ENCODE assay signal across 27 mouse cellular contexts in genomic region chr7:80218666-80219065, GRCm38 (mm10). TPM values are rescaled to one million over a fixed set of nuclear protein-coding genes. Genes with fewer than 3 reads are reported as not detected.
DNase-seq lines count a peak whose midpoint lies in the region; ATAC-seq lines count a peak whose summit lies in the region.
"Had no signal": no experiment of that assay in that cellular context is flagged by ENCODE, and none has a peak within 500 bp of the region (broad histone marks: within the 10 kb centered on the region; RNA-seq: fewer than 3 reads in every experiment).

No protein-coding gene starts in this region.

- H3K27ac ChIP-seq in limb, embryonic 11.5 days (replicated peaks; ENCODE audit: low read depth, low read length): no peak overlapping the region
- H3K27ac ChIP-seq in limb, embryonic 10.5 days: no peak overlapping the region
- H3K27ac ChIP-seq: embryonic facial prominence, embryonic 13.5 days; embryonic facial prominence, embryonic 15.5 days; forebrain, embryonic 10.5 days; forebrain, embryonic 12.5 days had no signal

- 91% methylated on average over 9 of the region's 9 CpGs for WGBS in limb, embryonic 11.5 days
- 90% methylated on average over 9 of the region's 9 CpGs for WGBS in limb, embryonic 10.5 days

- no peak for ATAC-seq in limb, embryonic 11.5 days (ENCODE audit: insufficient number of reproducible peaks, low FRiP score, low TSS enrichment, low read depth)
- ATAC-seq: activated CD4-positive, CD25-positive, alpha-beta regulatory T cell, adult 4 months; CD4-positive, CD25-positive, alpha-beta regulatory T cell, adult 4 months; forebrain, embryonic 14.5 days; forebrain, embryonic 16.5 days; Patski had no signal

- H3K27me3 ChIP-seq in limb, embryonic 11.5 days (ENCODE audit: control insufficient read depth, insufficient read depth, low read length): no peaks in the 10 kb centered on the region
- H3K27me3 ChIP-seq in limb, embryonic 10.5 days (ENCODE audit: low read depth, poor library complexity, severe bottlenecking): no peaks in the 10 kb centered on the region
- H3K27me3 ChIP-seq: CH12.LX; embryonic facial prominence, embryonic 13.5 days; embryonic facial prominence, embryonic 15.5 days; forebrain, embryonic 12.5 days; Patski had no signal

- no peak overlapping the region for H3K4me3 ChIP-seq in limb, embryonic 11.5 days (ENCODE audit: low read depth, low read length)
- H3K4me3 ChIP-seq in limb, embryonic 10.5 days: no peak overlapping the region
- H3K4me3 ChIP-seq: embryonic facial prominence, embryonic 13.5 days; embryonic facial prominence, embryonic 15.5 days; erythroblast, embryonic 14.5 days; forebrain, embryonic 10.5 days; forebrain, embryonic 12.5 days had no signal

- no peak overlapping the region for H3K4me2 ChIP-seq in limb, embryonic 11.5 days (ENCODE audit: low read depth, severe bottlenecking)
- H3K4me2 ChIP-seq: embryonic facial prominence, embryonic 13.5 days; embryonic facial prominence, embryonic 15.5 days; forebrain, embryonic 12.5 days had no signal

- no peaks in the 10 kb centered on the region for H3K9me3 ChIP-seq in limb, embryonic 11.5 days (ENCODE audit: control insufficient read depth, low read length)
- no peaks in the 10 kb centered on the region for H3K9me3 ChIP-seq in limb, embryonic 10.5 days (replicated peaks)
- H3K9me3 ChIP-seq: embryonic facial prominence, embryonic 13.5 days; embryonic facial prominence, embryonic 15.5 days; forebrain, embryonic 10.5 days; forebrain, embryonic 12.5 days; G1E had no signal

- H3K36me3 ChIP-seq in limb, embryonic 11.5 days (ENCODE audit: control insufficient read depth, insufficient read depth, low read length): peaks cover 13% of the 10 kb centered on the region
- peaks cover 82% of the 10 kb centered on the region for H3K36me3 ChIP-seq in limb, embryonic 10.5 days

- peak; percentile 80 for DNase-seq in adrenal gland, adult (ENCODE audit: inconsistent age in 2 of 2, low spot score in 1 of 2)
- no peak for DNase-seq in adrenal gland, postnatal 25 days
- peak; percentile 65 for DNase-seq in adrenal gland, adult 8-10 months
- DNase-seq in adrenal gland, adult 18-20 months (ENCODE audit: low spot score in 2 of 2): no peak
- no peak for DNase-seq in limb, embryonic 11.5 days (ENCODE audit: low spot score)
- no peak for DNase-seq in limb, embryonic 10.5 days (ENCODE audit: low spot score)
- DNase-seq: B cell, adult 2 months; cerebellum, adult 11 months; cerebellum, adult 18-20 months; cerebellum, adult 8-10 months; cerebellum, adult 9-11 months; cerebellum, postnatal 14 days; cerebellum, postnatal 36 days; embryo, embryonic 11 days had no signal

- H3K9ac ChIP-seq in limb, embryonic 11.5 days (ENCODE audit: low read length): 0 out of 2 replicates have a peak overlapping the region, but pooled peaks have one; percentile 13
- H3K9ac ChIP-seq: embryonic facial prominence, embryonic 13.5 days; embryonic facial prominence, embryonic 15.5 days; forebrain, embryonic 12.5 days had no signal

- H3K4me1 ChIP-seq in limb, embryonic 11.5 days (ENCODE audit: control insufficient read depth, insufficient read depth, low read length): no peaks in the 10 kb centered on the region
- H3K4me1 ChIP-seq in limb, embryonic 10.5 days: peaks cover 10% of the 10 kb centered on the region

RNA-seq across cellular contexts. Expression of gene Cib1, which starts 13.9 kb away (rescaled TPM):
- 62.4 and 68.2 TPM in 2 replicates for total RNA-seq in adrenal gland, postnatal 25 days (2021)
- 100 to 1,000 TPM in 1 of 4 experiments, 10 to 100 TPM in 3; 64.7 to 105 (median 85.9) TPM for total RNA-seq in adrenal gland, adult 8-10 months (2022)
- 10 to 100 TPM; 53.9 to 64.2 TPM for total RNA-seq in adrenal gland, adult 18-20 months (2021)
- polyA plus RNA-seq in limb, embryonic 11.5 days (2014; fragmentation: Nextera tagmentation; extraction: Ambion mirVana): 55.5 and 60.8 TPM in 2 replicates
- 68.6 and 75.3 TPM in 2 replicates for polyA plus RNA-seq in limb, embryonic 10.5 days (2016; fragmentation: Nextera tagmentation; extraction: Ambion mirVana)

RNA-seq across cellular contexts. Expression of gene Gdpgp1, which starts 14.0 kb away (rescaled TPM):
- 5.6 and 6.0 TPM in 2 replicates for total RNA-seq in adrenal gland, postnatal 25 days (2021)
- 1 to 10 TPM; 4.2 to 6.1 (median 5.3) TPM for total RNA-seq in adrenal gland, adult 8-10 months (2022)
- total RNA-seq in adrenal gland, adult 18-20 months (2021): 1 to 10 TPM; 3.8 to 4.1 TPM
- polyA plus RNA-seq in limb, embryonic 11.5 days (2014; fragmentation: Nextera tagmentation; extraction: Ambion mirVana): 4.6 and 4.8 TPM in 2 replicates
- polyA plus RNA-seq in limb, embryonic 10.5 days (2016; fragmentation: Nextera tagmentation; extraction: Ambion mirVana): 7.2 and 7.5 TPM in 2 replicates

RNA-seq across cellular contexts. Expression of gene Ttll13, which starts 27.5 kb away (rescaled TPM):
- total RNA-seq in adrenal gland, postnatal 25 days (2021): 0.57 and 2.1 TPM in 2 replicates
- 1 to 10 TPM; 1.7 to 2.2 (median 1.9) TPM for total RNA-seq in adrenal gland, adult 8-10 months (2022)
- 1 to 10 TPM; 1.2 to 1.7 TPM for total RNA-seq in adrenal gland, adult 18-20 months (2021)
- polyA plus RNA-seq in limb, embryonic 11.5 days (2014; fragmentation: Nextera tagmentation; extraction: Ambion mirVana): 0.30 and 0.91 TPM in 2 replicates
- polyA plus RNA-seq in limb, embryonic 10.5 days (2016; fragmentation: Nextera tagmentation; extraction: Ambion mirVana): 0.50 and 0.61 TPM in 2 replicates
- total RNA-seq: common myeloid progenitor, adult 5-6 weeks had no signal

RNA-seq across cellular contexts. Expression of gene Sema4b, which starts 32.0 kb away (rescaled TPM):
- total RNA-seq in adrenal gland, postnatal 25 days (2021): 68.9 and 70.0 TPM in 2 replicates
- total RNA-seq in adrenal gland, adult 8-10 months (2022): 10 to 100 TPM; 58.6 to 86.9 (median 67.8) TPM
- total RNA-seq in adrenal gland, adult 18-20 months (2021): 10 to 100 TPM; 62.7 to 75.9 TPM
- polyA plus RNA-seq in limb, embryonic 11.5 days (2014; fragmentation: Nextera tagmentation; extraction: Ambion mirVana): 8.3 and 9.0 TPM in 2 replicates
- polyA plus RNA-seq in limb, embryonic 10.5 days (2016; fragmentation: Nextera tagmentation; extraction: Ambion mirVana): 8.1 and 9.9 TPM in 2 replicates

RNA-seq across cellular contexts. Expression of gene Ngrn, which starts 42.3 kb away (rescaled TPM):
- 50.3 and 64.1 TPM in 2 replicates for total RNA-seq in adrenal gland, postnatal 25 days (2021)
- total RNA-seq in adrenal gland, adult 8-10 months (2022): 10 to 100 TPM; 54.9 to 59.1 (median 57.7) TPM
- 10 to 100 TPM; 40.7 to 41.4 TPM for total RNA-seq in adrenal gland, adult 18-20 months (2021)
- polyA plus RNA-seq in limb, embryonic 11.5 days (2014; fragmentation: Nextera tagmentation; extraction: Ambion mirVana): 47.4 and 49.0 TPM in 2 replicates
- 42.5 and 45.7 TPM in 2 replicates for polyA plus RNA-seq in limb, embryonic 10.5 days (2016; fragmentation: Nextera tagmentation; extraction: Ambion mirVana)

Comparison
In these comparisons a context has a peak if more than half of its experiments do, and no peak if none do; other contexts are left out.
1. DNase-seq: peak in adrenal gland, adult (2 of 2) and adrenal gland, adult 8-10 months (single experiment); none in adrenal gland, postnatal 25 days (single experiment), adrenal gland, adult 18-20 months (0 of 2), limb, embryonic 11.5 days (single experiment) and limb, embryonic 10.5 days (single experiment).